Mouse (Mus musculus) B cell, adult 2 months (primary cell): ENCODE measurements around the gene Cyfip2.

Experiments
- DNase-seq, 2 experiments: peaks; one replicate each; pipeline ENCODE4 v3.0.0; 2022

Gene Cyfip2

GRCm38 (mm10) chr11:46273969-46274368, 38.7 kb downstream of the Cyfip2 start:
- DNase-seq, result no peak

DNA sequence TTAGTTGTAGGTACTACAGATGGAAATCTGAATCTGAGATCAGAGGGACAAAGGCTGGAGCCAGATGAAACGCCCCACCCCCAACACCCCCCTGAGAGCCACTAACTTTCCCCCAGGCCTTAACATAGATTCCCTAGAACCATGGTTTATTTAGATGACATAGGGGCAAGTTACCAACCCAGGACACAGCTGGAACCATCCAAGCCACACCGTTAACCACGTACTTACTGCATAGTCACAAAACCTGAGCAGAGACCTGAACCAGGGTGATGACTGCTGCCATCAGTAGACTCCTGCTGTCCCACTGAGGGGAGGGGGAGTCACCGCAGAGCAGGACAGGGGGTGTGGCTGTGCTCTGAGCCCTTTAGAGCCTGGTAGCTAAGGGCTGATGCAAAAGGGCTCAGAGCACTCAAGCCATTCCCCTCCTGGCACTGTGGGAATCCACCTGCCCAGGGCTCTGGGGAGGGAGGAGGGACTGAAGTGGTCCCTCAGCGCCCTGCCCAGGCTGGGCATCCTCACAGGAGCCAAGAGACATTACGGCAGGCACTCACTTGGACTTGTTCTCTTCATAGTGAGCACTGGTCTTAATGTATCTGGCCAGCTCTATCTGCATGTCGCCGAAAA, 40.5 kb downstream of the Cyfip2 start:
- no peak for DNase-seq

DNA sequence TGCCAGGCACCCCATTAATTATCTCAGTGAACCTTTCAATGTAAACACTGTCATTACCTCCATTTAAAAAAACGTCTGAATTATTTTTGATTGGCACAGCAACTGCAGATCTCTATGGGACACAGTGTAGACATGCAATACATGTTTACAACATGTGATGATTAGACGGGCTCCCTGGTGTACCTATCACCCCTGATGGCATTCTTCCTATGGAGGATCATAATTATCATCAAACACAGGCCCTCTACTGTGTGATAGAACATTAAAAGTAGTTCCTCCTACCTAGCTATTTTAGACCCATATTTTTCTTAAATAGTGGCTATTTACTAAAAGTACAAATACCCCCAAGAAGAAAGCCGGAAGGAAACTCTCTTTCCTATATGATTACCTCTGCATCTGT, 42.8 kb downstream of the Cyfip2 start:
- DNase-seq, result no peak

DNA sequence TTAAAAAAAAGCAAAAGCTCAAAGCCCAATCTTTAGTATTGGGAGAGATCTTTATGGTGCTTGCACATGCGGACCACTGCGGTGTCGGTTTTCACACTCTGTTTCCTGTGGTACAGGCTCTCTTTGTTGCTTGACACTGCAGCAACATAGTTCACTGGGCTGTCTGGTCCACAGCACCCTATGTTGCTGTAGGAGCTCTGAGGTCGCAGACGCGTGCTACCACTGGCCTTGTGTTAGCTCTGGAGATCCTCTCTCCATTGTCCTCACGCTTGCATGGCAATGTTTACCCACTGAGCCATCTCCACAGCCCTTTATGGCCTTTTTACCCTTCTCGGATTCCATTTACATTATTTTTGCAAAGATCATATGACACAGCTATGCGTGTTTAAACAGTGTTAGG, 43.3 kb downstream of the Cyfip2 start:
- DNase-seq, result no peak

DNA sequence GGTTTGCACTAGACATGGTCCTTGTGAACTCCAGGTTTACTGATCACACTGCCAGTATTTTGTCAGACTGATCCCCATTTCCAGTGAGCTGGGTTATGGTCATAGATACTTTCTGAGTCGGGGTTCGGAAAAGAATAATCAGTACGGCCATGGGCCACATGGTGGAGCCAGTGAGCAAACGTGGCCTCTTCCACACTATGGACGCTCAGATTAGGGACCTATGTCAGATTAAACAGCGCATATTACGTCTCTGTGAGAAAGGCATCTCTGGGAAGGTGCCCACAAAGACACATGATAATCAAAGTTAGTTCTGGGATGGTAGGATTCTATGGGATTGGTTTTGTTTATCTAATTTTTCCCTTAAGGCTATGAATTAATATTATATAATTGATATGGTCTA, 43.7 kb downstream of the Cyfip2 start:
- peak; percentile 81 to 82 for DNase-seq

- DNase-seq, result peak; percentile 67 to 73
These were observed 47.5 kb downstream of the Cyfip2 start for GRCm38 (mm10) chr11:46265031-46265786.

- no peak for DNase-seq
These were observed 48.1 kb downstream of the Cyfip2 start for GRCm38 (mm10) chr11:46264584-46264983.

DNA sequence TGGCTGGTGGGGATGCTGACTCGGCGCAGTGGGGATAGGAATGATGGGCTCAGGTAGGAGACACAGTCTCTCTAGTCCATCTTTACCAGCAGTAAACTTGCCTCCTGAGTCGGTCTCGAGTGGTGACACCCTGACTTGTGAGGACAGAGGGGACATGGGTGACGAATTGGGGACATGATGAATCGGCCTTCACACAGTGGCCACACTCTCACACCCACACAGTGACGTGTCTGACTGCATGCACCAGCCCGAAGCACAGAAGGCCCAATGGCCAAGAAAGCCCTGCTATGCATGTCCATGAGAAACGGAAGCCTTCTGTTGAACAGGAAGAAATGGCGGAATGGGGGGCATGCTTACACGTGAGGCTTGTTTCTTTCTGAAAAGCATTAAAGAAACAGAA, 49.4 kb downstream of the Cyfip2 start:
- DNase-seq, result no peak

- no peak for DNase-seq
These were observed 49.8 kb downstream of the Cyfip2 start for GRCm38 (mm10) chr11:46262854-46263253.

DNA sequence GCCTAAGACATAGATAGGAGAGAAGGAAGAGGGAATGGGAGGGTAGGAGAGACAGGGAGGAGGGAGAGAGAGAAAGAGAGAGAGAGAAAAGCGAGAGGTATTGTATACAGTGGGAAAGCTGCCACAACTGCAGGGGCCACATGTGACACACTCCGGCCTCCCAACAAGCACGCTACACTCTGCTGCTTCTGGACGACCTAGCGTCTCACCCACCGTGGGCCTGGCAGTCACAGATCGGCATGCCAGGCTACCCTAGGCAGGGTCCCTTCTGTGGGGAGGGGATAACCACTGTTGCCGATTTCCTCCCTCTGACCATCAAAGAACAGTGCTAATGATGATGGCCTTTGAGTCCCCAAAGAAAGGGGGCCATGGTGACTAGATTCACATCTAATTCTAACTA, 53.9 kb downstream of the Cyfip2 start:
- DNase-seq, result no peak

GRCm38 (mm10) chr11:46258207-46258606, 54.5 kb downstream of the Cyfip2 start:
- DNase-seq, result peak; percentile 26 to 36

- DNase-seq, result no peak
These were observed 57.4 kb downstream of the Cyfip2 start for GRCm38 (mm10) chr11:46255291-46255690.

DNA sequence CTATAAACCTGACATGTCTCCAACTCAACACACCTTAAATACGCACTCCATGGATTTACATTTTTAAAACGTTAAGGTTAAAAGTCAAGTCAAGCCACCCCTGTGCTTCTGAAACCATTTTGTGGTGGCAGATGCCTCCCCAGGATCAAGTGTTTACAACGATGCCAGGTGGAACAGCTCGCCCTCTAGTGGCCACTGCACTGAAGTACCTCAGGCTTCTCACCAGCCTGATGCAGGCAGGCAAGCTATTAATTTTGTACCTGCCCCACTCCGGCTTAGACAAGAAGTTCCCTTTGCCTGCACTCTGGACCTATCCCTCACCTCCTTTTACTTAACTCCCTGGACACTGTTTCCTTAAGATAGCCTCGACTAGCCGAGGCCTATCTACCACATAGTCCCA, 60.7 kb downstream of the Cyfip2 start:
- DNase-seq, result peak; percentile 77 to 78

DNA sequence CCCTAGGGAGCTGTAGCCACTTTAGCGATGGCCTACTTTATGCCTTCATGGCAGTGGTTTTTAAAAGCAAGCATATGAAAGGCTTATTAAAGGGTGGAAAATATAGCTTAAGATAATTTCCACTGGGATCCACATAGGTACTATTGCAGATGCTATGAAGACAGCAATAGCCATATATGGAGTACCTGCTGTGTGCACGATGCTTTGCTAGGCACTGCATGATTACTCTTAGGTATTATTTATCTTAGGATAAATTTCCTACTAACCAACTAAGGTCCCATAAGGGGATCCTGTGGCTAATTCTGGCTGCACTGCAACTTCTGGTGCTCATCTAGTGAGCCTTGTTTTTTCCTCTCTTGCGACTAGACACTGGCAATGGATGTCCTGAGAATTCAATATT, 64.3 kb downstream of the Cyfip2 start:
- DNase-seq, result no peak

GRCm38 (mm10) chr11:46246393-46246792, 66.3 kb downstream of the Cyfip2 start:
- DNase-seq, result no peak

DNA sequence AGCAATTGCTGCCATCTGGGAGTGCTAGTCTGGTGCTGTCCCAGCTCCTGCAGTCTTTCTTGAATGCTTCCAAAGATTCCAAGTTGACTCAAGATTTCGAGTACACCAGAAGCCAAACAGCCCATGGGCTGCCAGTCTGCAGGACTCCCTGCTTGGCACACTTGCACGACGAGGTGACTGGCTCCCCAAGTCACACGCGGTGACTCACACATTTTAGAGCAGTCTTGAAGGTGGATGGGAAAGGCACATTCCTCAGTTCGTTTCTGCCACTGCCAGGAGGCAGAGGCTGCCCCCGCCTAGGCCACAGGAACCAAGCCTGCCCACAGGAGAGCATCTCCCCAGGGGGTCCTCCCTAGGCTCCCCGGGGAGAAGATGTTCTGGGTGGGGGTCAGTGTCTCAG, 66.7 kb downstream of the Cyfip2 start:
- no peak for DNase-seq

GRCm38 (mm10) chr11:46244731-46245604, 67.7 kb downstream of the Cyfip2 start:
- no peak for DNase-seq

- DNase-seq, result no peak
These were observed 70.7 kb downstream of the Cyfip2 start for GRCm38 (mm10) chr11:46241985-46242384.

DNA sequence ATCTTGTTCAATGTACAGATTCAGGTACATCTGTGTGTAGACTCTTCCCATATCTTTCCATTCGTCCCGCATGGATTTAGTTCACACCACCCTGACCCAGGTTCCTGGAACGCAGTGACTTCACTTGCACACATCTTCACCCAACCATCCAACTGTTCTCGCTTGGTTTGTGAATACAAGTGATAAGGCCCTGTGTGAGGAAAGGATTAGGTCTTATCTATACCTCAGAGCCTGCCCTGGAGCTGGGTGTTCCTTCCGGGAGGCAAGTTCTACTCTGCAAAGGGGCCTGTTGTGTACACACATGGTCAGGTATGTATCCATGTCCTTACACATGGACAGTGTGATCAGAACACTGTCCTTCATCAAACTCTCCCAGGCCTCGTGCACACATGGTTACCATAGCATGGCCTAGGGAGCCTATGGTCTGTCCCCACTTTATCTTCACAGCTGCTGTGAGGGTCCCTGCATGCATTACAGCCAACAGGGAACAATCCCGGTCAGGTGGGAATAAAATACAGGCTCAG, 71.4 kb downstream of the Cyfip2 start:
- no peak for DNase-seq

GRCm38 (mm10) chr11:46236976-46237375, 75.7 kb downstream of the Cyfip2 start:
- peak; percentile 91 to 92 for DNase-seq

DNA sequence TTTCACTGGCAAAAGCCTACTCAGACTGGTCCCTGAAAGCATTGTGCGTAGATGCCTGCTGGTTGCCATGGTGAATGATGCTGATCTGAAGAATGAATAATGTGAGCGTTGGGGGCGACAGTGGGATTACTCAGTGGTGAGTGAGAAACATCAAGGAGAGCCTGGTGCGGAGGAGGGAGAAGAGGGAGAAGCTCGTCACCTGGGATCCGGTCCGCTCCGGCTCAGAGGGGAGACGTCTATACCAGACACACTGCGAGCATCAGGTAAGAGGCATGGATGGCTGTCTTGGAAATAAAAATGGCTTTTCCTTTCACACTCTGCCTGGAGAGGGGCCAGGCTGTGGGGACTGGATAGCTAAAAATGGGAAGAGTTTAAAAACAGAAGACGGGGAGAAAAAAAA, 77.3 kb downstream of the Cyfip2 start, which contains the start of gene Fndc9:
Gene Fndc9, plus strand, starts transcription at position 198 of the 400 bp plus-strand sequence.
- no peak for DNase-seq

DNA sequence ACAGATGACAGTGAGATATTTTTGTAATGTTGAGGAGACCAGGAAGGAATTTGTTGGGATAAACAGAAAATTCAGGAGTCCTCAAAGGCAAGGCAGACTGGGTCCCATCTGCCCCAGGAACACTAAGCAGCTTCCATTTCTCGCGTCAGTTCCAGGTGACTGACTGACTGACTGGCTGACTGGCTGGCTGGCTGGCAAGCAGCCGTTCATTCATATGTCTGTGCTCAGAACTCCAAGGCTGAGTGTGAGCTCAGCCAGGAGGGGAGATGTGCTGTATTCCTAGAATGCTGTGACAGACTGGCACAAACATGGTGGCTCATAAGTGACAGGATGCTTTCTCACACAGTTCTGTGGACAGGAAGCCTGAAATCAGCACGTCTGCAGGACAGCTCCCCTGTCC, 78.7 kb downstream of the Cyfip2 start:
- no peak for DNase-seq

- DNase-seq, result no peak
These were observed 79.9 kb downstream of the Cyfip2 start for GRCm38 (mm10) chr11:46232803-46233202.
